Mouse (Mus musculus) midbrain, embryonic 12.5 days (tissue): Measurements from ENCODE around the gene Gatd1. TPM values are rescaled to one million over a fixed set of nuclear protein-coding genes. Genes with fewer than 3 reads are reported as not detected.
"Not testable (repeated sequence)": the region's sequence is repeated elsewhere in the genome, so short reads cannot be mapped to it uniquely, and the experiment has no call there.

Experiments used
- ATAC-seq: fragments of 200-750 bp; cut with Nextera tagmentation; 2 replicates; pipeline ENCODE4 v1.8.0; 2017; ENCODE audit warnings: low read depth, moderate TSS enrichment, moderate library complexity; ENCODE audit not compliant: low FRiP score
- H3K27ac ChIP-seq: fragments of 300-500 bp; sonication (generic); replicated peaks from 2 replicates; pipeline ENCODE4 v1.5.1; 2016; ENCODE audit warnings: mild to moderate bottlenecking
- H3K27me3 ChIP-seq: fragments of 300-500 bp; sonication (generic); 2 replicates; pipeline ENCODE4 v1.6.1; 2016; ENCODE audit warnings: mild to moderate bottlenecking
- H3K36me3 ChIP-seq: fragments of 300-500 bp; sonication (generic); 2 replicates; pipeline ENCODE4 v1.6.1; 2016
- H3K4me1 ChIP-seq: fragments of 300-500 bp; sonication (generic); 2 replicates; pipeline ENCODE4 v1.6.1; 2016
- H3K4me2 ChIP-seq: fragments of 300-500 bp; sonication (generic); replicated peaks from 2 replicates; pipeline ENCODE4 v1.6.1; 2016; ENCODE audit warnings: mild to moderate bottlenecking, moderate library complexity
- H3K4me3 ChIP-seq: fragments of 300-500 bp; sonication (generic); 2 replicates; pipeline ENCODE4 v1.5.1; 2016; ENCODE audit warnings: mild to moderate bottlenecking
- H3K9ac ChIP-seq: fragments of 300-500 bp; sonication (generic); replicated peaks from 2 replicates; pipeline ENCODE4 v1.6.1; 2016; ENCODE audit warnings: mild to moderate bottlenecking, moderate library complexity
- H3K9me3 ChIP-seq: fragments of 300-500 bp; sonication (generic); 2 replicates; pipeline ENCODE4 v1.6.1; 2016; ENCODE audit warnings: mild to moderate bottlenecking
- WGBS: fragments of 180-500 bp; shearing (Covaris S2); methylation state at CpG from one replicate; pipeline ENCODE4 v1.1.7; 2016; 5-methylcytosine and 5-hydroxymethylcytosine counted together
- polyA plus RNA-seq: library from polyadenylated mRNA; unstranded; fragments of >200 nt; fragmentation: Nextera tagmentation; extraction: Ambion mirVana; gene quantifications from 2 replicates; pipeline ENCODE4 v1.2.1, GENCODE M21; 2016

Gene Gatd1
- polyA plus RNA-seq, 1 experiment from 2014 or later: 48.2 TPM

GRCm38 (mm10) chr7:141455610-141456314, 41.8 kb upstream of the Gatd1 start:
- Histone ChIP-seq H3K9ac (peak overlapping the region; percentile 76), H3K4me2 (peak overlapping the region; percentile 95), H3K9me3 (no peaks in the 10 kb centered on the region), H3K36me3 (peaks cover 31% of the 10 kb centered on the region), H3K27me3 (peaks cover 38% of the 10 kb centered on the region), H3K4me3 (peak overlapping the region; percentile 63), H3K27ac (peak overlapping the region; percentile 66), H3K4me1 (peaks cover 13% of the 10 kb centered on the region)
- 1% methylated on average over 23 of the region's 23 CpGs for WGBS
- ATAC-seq: peak; percentile 39

GRCm38 (mm10) chr7:141454967-141455551, 41.1 kb upstream of the Gatd1 start, which contains the start of gene Pnpla2:
Gene Pnpla2 (plus strand): TSS chr7:141455198.
- H3K9me3 ChIP-seq: no peaks in the 10 kb centered on the region

GRCm38 (mm10) chr7:141453636-141454035, 39.7 kb upstream of the Gatd1 start:
- Histone ChIP-seq H3K27me3 (peaks cover 17% of the 10 kb centered on the region), H3K27ac (no peak overlapping the region), H3K9ac (no peak overlapping the region), H3K36me3 (peaks cover 38% of the 10 kb centered on the region), H3K4me3 (no peak overlapping the region), H3K4me1 (peaks cover 19% of the 10 kb centered on the region), H3K9me3 (no peaks in the 10 kb centered on the region), H3K4me2 (no peak overlapping the region)
- no peak for ATAC-seq
- 83% methylated on average over 2 of the region's 2 CpGs for WGBS

More at GRCm38 (mm10) chr7:141454967-141455551, 41.1 kb upstream of the Gatd1 start, which contains the start of gene Pnpla2:
- H3K4me2 ChIP-seq: peak within 1 kb of the TSS; percentile 95
- H3K9ac ChIP-seq: peak within 1 kb of the TSS; percentile 76
- ATAC-seq: peak; percentile 81
- peaks cover 31% of the 10 kb centered on the region for H3K27me3 ChIP-seq
- peaks cover 13% of the 10 kb centered on the region for H3K4me1 ChIP-seq
- peaks cover 37% of the 10 kb centered on the region for H3K36me3 ChIP-seq
- WGBS: under 1% methylated on average over 45 of the region's 45 CpGs
- H3K4me3 ChIP-seq: peak within 1 kb of the TSS; percentile 63
- H3K27ac ChIP-seq: peak within 1 kb of the TSS; percentile 66

GRCm38 (mm10) chr7:141451928-141452327, 38.0 kb upstream of the Gatd1 start:
- no peaks in the 10 kb centered on the region for H3K9me3 ChIP-seq
- no peak overlapping the region for H3K4me3 ChIP-seq
- ATAC-seq: no peak
- no peak overlapping the region for H3K4me2 ChIP-seq
- H3K36me3 ChIP-seq: peaks cover 40% of the 10 kb centered on the region
- H3K27me3 ChIP-seq: peaks cover 11% of the 10 kb centered on the region; the same call in 1 of the 2 replicates
- peaks cover 26% of the 10 kb centered on the region for H3K4me1 ChIP-seq
- no peak overlapping the region for H3K9ac ChIP-seq
- H3K27ac ChIP-seq: no peak overlapping the region

GRCm38 (mm10) chr7:141447110-141447991, 33.4 kb upstream of the Gatd1 start, which contains the start of gene Rplp2:
Gene Rplp2 (plus strand): TSS chr7:141447370.
- ATAC-seq: peak; percentile 90
- Histone ChIP-seq H3K27me3 (no peaks in the 10 kb centered on the region), H3K4me1 (peaks cover 33% of the 10 kb centered on the region), H3K9me3 (no peaks in the 10 kb centered on the region), H3K4me3 (peak within 1 kb of the TSS; percentile 90), H3K4me2 (peak within 1 kb of the TSS; percentile 79), H3K36me3 (peaks cover 39% of the 10 kb centered on the region), H3K9ac (peak within 1 kb of the TSS; percentile 91), H3K27ac (peak within 1 kb of the TSS; percentile 81)
- under 1% methylated on average over 63 of the region's 63 CpGs for WGBS

GRCm38 (mm10) chr7:141446374-141446773, 32.4 kb upstream of the Gatd1 start:
- not testable (repeated sequence) for H3K9ac ChIP-seq, H3K27me3 ChIP-seq, H3K9me3 ChIP-seq, H3K4me3 ChIP-seq, H3K27ac ChIP-seq, ATAC-seq
- peaks cover 42% of the 10 kb centered on the region for H3K4me1 ChIP-seq
- 75% methylated on average over 3 of the region's 3 CpGs for WGBS
- H3K36me3 ChIP-seq: peaks cover 34% of the 10 kb centered on the region
- H3K4me2 ChIP-seq: peak overlapping the region; percentile 79; the same call in 1 of the 2 replicates

- H3K4me1 ChIP-seq: peaks cover 38% of the 10 kb centered on the region
- peaks cover 25% of the 10 kb centered on the region for H3K36me3 ChIP-seq
Measured at GRCm38 (mm10) chr7:141443828-141444237, 29.9 kb upstream of the Gatd1 start, which contains the start of gene Pidd1. Gene Pidd1 (minus strand): TSS chr7:141444025.

GRCm38 (mm10) chr7:141443081-141443821, 29.3 kb upstream of the Gatd1 start:
- no peaks in the 10 kb centered on the region for H3K9me3 ChIP-seq
- no peak for ATAC-seq
- WGBS: 28% methylated on average over 12 of the region's 12 CpGs
- H3K27me3 ChIP-seq: no peaks in the 10 kb centered on the region
- H3K4me1 ChIP-seq: peaks cover 32% of the 10 kb centered on the region
- H3K4me3 ChIP-seq: peak overlapping the region; percentile 41
- H3K27ac ChIP-seq: no peak overlapping the region; the same call in 1 of the 2 replicates
- peak overlapping the region; percentile 61 for H3K4me2 ChIP-seq
- peaks cover 24% of the 10 kb centered on the region for H3K36me3 ChIP-seq
- peak overlapping the region; percentile 45 for H3K9ac ChIP-seq

More at GRCm38 (mm10) chr7:141443828-141444237, 29.9 kb upstream of the Gatd1 start, which contains the start of gene Pidd1:
- Histone ChIP-seq H3K9me3 (no peaks in the 10 kb centered on the region), H3K9ac (peak within 1 kb of the TSS; percentile 45), H3K27me3 (no peaks in the 10 kb centered on the region), H3K4me2 (peak within 1 kb of the TSS; percentile 61), H3K27ac (no peak within 1 kb of the TSS; the same call in 1 of the 2 replicates), H3K4me3 (peak within 1 kb of the TSS; percentile 41)
- WGBS: under 1% methylated on average over 25 of the region's 25 CpGs
- peak; percentile 44 for ATAC-seq

- peak overlapping the region; percentile 61 for H3K4me2 ChIP-seq
- 94% methylated on average over 13 of the region's 13 CpGs for WGBS
- peaks cover 33% of the 10 kb centered on the region for H3K4me1 ChIP-seq
- no peaks in the 10 kb centered on the region for H3K9me3 ChIP-seq
- no peak overlapping the region for H3K27ac ChIP-seq
- ATAC-seq: no peak
- peak overlapping the region; percentile 45; the same call in 1 of the 2 replicates for H3K9ac ChIP-seq
- H3K27me3 ChIP-seq: no peaks in the 10 kb centered on the region
- H3K36me3 ChIP-seq: peaks cover 24% of the 10 kb centered on the region
- no peak overlapping the region for H3K4me3 ChIP-seq
Measured at GRCm38 (mm10) chr7:141442199-141442598, 28.3 kb upstream of the Gatd1 start.

- Histone ChIP-seq H3K9ac (no peak overlapping the region), H3K4me1 (peaks cover 40% of the 10 kb centered on the region), H3K4me3 (no peak overlapping the region), H3K27me3 (no peaks in the 10 kb centered on the region), H3K27ac (no peak overlapping the region), H3K4me2 (no peak overlapping the region), H3K9me3 (no peaks in the 10 kb centered on the region), H3K36me3 (peaks cover 24% of the 10 kb centered on the region)
- ATAC-seq: no peak
- 88% methylated on average over 9 of the region's 9 CpGs for WGBS
Measured at GRCm38 (mm10) chr7:141441460-141441859, 27.5 kb upstream of the Gatd1 start.

GRCm38 (mm10) chr7:141440613-141441012, 26.7 kb upstream of the Gatd1 start:
- ATAC-seq: no peak
- WGBS: 39% methylated on average over 6 of the region's 6 CpGs
- Histone ChIP-seq H3K27ac (no peak overlapping the region), H3K9ac (no peak overlapping the region), H3K4me3 (no peak overlapping the region), H3K4me1 (peaks cover 48% of the 10 kb centered on the region), H3K9me3 (no peaks in the 10 kb centered on the region), H3K27me3 (no peaks in the 10 kb centered on the region; the same call in 1 of the 2 replicates), H3K4me2 (no peak overlapping the region), H3K36me3 (peaks cover 24% of the 10 kb centered on the region)
